Mouse (Mus musculus) neural tube, embryonic 15.5 days (tissue): Measurements from ENCODE around the gene Card10. TPM values are rescaled to one million over a fixed set of nuclear protein-coding genes. Genes with fewer than 3 reads are reported as not detected.

Experiments used
- ATAC-seq: fragments of 200-750 bp; cut with Nextera tagmentation; 2 replicates; pipeline ENCODE4 v1.8.0; 2017; ENCODE audit warnings: mild to moderate bottlenecking, moderate TSS enrichment, moderate library complexity; ENCODE audit not compliant: low FRiP score
- H3K27ac ChIP-seq: fragments of 300-500 bp; sonication (generic); replicated peaks from 2 replicates; pipeline ENCODE4 v1.5.1; 2015; ENCODE audit warnings: mild to moderate bottlenecking, inconsistent platforms
- H3K27me3 ChIP-seq: fragments of 300-500 bp; sonication (generic); replicated peaks from 2 replicates; pipeline ENCODE4 v1.6.1; 2015; ENCODE audit warnings: inconsistent platforms
- H3K36me3 ChIP-seq: fragments of 300-500 bp; sonication (generic); 2 replicates; pipeline ENCODE4 v1.6.1; 2015; ENCODE audit warnings: inconsistent platforms
- H3K4me1 ChIP-seq: fragments of 300-500 bp; sonication (generic); 2 replicates; pipeline ENCODE4 v1.6.1; 2015; ENCODE audit warnings: inconsistent platforms
- H3K4me2 ChIP-seq: fragments of 300-500 bp; sonication (generic); 2 replicates; pipeline ENCODE4 v1.6.1; 2015; ENCODE audit warnings: inconsistent platforms, mild to moderate bottlenecking, moderate library complexity
- H3K4me3 ChIP-seq: fragments of 300-500 bp; sonication (generic); replicated peaks from 2 replicates; pipeline ENCODE4 v1.5.1; 2015; ENCODE audit warnings: mild to moderate bottlenecking, inconsistent platforms
- H3K9ac ChIP-seq: fragments of 300-500 bp; sonication (generic); replicated peaks from 2 replicates; pipeline ENCODE4 v1.6.1; 2015; ENCODE audit warnings: mild to moderate bottlenecking, inconsistent platforms
- H3K9me3 ChIP-seq: fragments of 300-500 bp; sonication (generic); replicated peaks from 2 replicates; pipeline ENCODE4 v1.6.1; 2016; ENCODE audit warnings: inconsistent platforms
- WGBS: fragments of 180-500 bp; shearing (Covaris S2); methylation state at CpG from one replicate; pipeline ENCODE4 v1.1.7; 2015; ENCODE audit warnings: mixed read lengths; 5-methylcytosine and 5-hydroxymethylcytosine counted together
- polyA plus RNA-seq: library from polyadenylated mRNA; unstranded; fragments of >200 nt; fragmentation: Nextera tagmentation; extraction: Ambion mirVana; gene quantifications from 2 replicates; pipeline ENCODE4 v1.2.1, GENCODE M21; 2015

Card10 gene
- polyA plus RNA-seq, 1 experiment from 2014 or later, result 1.9 TPM

DNA sequence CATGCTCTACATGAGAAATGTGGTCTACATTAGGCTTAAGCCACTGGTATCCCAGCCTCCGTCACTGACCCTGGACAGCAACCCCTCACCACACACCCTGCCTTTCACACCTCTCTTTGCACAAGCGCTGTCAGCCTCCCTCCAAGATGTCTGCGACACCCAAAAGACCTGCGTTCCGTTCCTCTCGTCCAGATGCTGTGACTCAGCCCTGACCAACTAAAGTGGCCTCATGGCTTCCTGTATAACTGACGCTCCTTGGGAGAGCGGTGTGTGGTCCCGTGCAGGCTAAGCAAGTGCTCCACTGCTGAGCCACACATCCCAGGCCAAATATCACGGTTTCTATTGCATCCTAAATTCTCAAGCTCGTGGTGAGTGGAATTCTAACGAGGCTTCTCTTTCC lies 62.2 kb downstream of the Card10 start:
- H3K4me2 ChIP-seq, result no peak overlapping the region
- no peak for ATAC-seq
- 71% methylated on average over 12 of the region's 12 CpGs for WGBS
- H3K36me3 ChIP-seq, result no peaks in the 10 kb centered on the region
- H3K9ac ChIP-seq, result no peak overlapping the region
- H3K27ac ChIP-seq, result no peak overlapping the region
- H3K9me3 ChIP-seq, result no peaks in the 10 kb centered on the region
- no peaks in the 10 kb centered on the region for H3K27me3 ChIP-seq
- peaks cover 22% of the 10 kb centered on the region for H3K4me1 ChIP-seq
- H3K4me3 ChIP-seq, result no peak overlapping the region

DNA sequence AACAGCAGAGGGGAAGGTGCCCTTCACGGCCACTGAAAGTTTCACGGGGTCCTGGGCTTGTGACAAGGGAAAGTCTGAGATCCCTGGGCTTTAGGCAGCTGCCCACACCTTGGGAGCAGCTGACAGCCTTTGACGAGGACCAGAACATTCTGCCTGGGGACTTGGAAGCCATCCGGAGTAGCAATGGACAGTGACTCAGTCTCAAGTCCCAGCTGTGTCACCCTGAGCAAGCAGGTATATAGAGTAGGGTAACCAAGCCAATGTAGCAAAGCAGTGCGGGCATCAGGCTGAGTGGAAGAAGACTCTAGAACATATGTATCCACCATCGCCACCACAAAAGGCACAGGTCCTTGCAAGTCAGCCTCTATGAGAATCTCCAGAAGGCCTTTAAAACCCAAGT lies 65.7 kb downstream of the Card10 start:
- H3K4me1 ChIP-seq, result peaks cover 38% of the 10 kb centered on the region
- no peak overlapping the region for H3K4me2 ChIP-seq
- peak overlapping the region; percentile 83 for H3K27ac ChIP-seq
- ATAC-seq, result no peak
- H3K9me3 ChIP-seq, result no peaks in the 10 kb centered on the region
- H3K27me3 ChIP-seq, result no peaks in the 10 kb centered on the region
- no peak overlapping the region; the same call in 1 of the 2 replicates for H3K9ac ChIP-seq
- 44% methylated on average over 6 of the region's 6 CpGs for WGBS
- H3K36me3 ChIP-seq, result no peaks in the 10 kb centered on the region
- H3K4me3 ChIP-seq, result no peak overlapping the region

DNA sequence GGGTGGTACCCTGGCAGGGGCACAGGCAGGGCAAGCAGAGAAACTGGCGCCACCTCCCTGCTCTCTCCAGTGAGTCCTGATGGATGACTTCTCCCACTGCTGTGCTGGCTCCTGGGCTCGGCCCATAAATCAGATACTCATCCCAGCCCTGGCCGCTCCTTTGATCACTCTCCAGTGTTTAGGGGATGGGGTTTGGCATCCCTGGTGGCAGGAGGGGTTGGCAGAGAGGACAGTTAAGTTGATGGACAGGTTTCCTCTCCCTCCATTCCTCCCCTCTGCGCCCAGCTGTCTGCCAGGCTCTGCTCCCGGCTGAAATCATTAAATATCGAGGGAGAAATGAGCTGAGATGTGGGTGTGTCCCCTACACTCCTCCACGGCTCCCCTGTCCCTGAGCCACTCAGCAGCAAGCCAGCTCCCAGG lies 66.2 kb downstream of the Card10 start:
- no peak overlapping the region; the same call in 1 of the 2 replicates for H3K9ac ChIP-seq
- peak overlapping the region; percentile 15; the same call in 1 of the 2 replicates for H3K4me2 ChIP-seq
- 8% methylated on average over 7 of the region's 7 CpGs for WGBS

DNA sequence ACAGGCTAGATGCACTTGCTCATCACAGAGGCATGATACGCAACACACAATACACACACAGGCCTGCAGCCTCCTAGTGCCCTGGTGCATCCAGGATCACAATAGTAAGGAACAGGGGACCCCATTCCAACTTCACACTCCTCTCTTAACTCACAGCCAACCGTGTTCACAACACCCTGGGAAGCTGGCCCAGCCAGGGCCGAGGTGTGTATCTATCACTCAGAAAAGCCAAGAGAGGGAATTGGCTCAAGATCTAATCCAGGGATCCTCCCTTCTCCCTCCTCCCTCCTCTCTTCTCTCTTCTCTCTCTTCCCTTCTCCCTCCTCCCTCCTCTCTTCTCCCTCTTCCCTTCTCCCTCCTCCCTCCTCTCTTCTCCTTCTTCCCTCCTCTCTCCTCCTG lies 66.7 kb downstream of the Card10 start:
- ATAC-seq, result peak; percentile 48; the same call in 1 of the 2 replicates
- Histone ChIP-seq H3K4me1 (peaks cover 38% of the 10 kb centered on the region), H3K9me3 (no peaks in the 10 kb centered on the region), H3K27me3 (no peaks in the 10 kb centered on the region), H3K4me3 (no peak overlapping the region), H3K9ac (no peak overlapping the region), H3K27ac (peak overlapping the region; percentile 83), H3K4me2 (peak overlapping the region; percentile 15; the same call in 1 of the 2 replicates), H3K36me3 (no peaks in the 10 kb centered on the region)
- 33% methylated on average over 3 of the region's 3 CpGs for WGBS

More for the DNA sequence above, 66.2 kb downstream of the Card10 start:
- H3K9me3 ChIP-seq, result no peaks in the 10 kb centered on the region
- no peak overlapping the region for H3K4me3 ChIP-seq
- no peaks in the 10 kb centered on the region for H3K27me3 ChIP-seq
- no peaks in the 10 kb centered on the region for H3K36me3 ChIP-seq
- ATAC-seq, result peak; percentile 75
- H3K4me1 ChIP-seq, result peaks cover 38% of the 10 kb centered on the region
- H3K27ac ChIP-seq, result peak overlapping the region; percentile 83

DNA sequence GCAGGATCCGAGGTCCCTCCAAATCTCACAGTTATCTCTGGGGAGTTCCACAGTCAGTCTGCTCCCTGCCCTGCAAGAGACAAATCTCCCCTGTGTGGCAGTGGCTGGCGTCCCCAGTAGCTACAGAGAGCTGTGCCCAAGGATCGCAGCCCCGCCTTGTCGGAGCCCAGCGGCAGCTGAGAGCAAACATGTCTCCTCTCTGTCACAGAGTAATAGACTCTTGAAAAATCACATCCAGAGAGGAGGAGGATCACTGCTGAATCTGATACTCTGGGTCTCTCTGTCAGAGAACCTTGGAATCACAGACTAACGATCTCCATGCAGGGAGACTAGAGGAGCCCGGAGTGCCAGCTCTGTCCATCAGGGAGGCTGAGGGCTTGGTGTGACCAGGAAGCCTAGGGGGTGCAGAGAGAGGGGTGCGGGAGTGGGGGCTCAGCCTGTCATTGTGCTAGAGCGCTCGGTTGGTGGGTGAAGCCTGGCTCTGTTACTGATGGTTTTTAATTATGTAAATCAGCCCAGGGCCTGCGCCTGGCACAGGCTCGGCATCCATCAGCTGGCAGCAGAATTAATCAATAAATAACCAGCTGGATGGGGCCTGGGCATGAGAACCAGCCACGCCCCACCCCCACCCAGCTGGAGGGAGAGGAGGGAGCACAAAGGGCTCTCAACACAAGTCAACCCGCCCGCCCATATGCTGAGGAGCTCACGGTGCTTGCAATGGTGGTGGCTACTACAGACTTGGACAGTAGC lies 67.2 kb downstream of the Card10 start:
- peak overlapping the region; percentile 83 for H3K27ac ChIP-seq
- H3K9me3 ChIP-seq, result no peaks in the 10 kb centered on the region
- no peaks in the 10 kb centered on the region for H3K27me3 ChIP-seq
- peaks cover 38% of the 10 kb centered on the region for H3K4me1 ChIP-seq
- WGBS, result 8% methylated on average over 17 of the region's 17 CpGs
- peak overlapping the region; percentile 15 for H3K4me2 ChIP-seq
- H3K9ac ChIP-seq, result no peak overlapping the region; the same call in 1 of the 2 replicates
- no peaks in the 10 kb centered on the region for H3K36me3 ChIP-seq
- peak; percentile 84 for ATAC-seq
- no peak overlapping the region for H3K4me3 ChIP-seq

DNA sequence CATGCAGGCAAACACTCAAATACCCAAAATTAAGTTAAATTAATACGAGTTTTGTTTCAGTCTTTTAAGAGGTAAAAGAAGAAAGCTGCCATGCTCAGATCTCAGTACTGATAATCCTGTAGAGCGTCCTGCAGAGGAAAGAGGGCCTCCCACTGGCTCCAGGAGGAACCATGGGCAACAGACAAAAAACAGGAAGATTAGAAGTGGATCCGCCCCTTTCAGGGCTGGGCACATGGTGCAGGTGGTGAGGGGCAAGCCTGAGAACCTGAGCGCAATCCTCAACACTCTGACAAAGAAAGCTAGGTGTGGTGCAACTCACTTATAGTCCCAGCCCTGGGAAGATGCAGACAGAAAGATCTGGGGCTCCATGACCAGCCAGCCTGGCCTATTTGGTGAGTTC lies 71.0 kb downstream of the Card10 start:
- Histone ChIP-seq H3K9ac (no peak overlapping the region), H3K27me3 (no peaks in the 10 kb centered on the region), H3K9me3 (no peaks in the 10 kb centered on the region), H3K27ac (no peak overlapping the region), H3K4me2 (no peak overlapping the region), H3K4me1 (peaks cover 28% of the 10 kb centered on the region), H3K4me3 (no peak overlapping the region), H3K36me3 (no peaks in the 10 kb centered on the region)
- WGBS, result 76% methylated on average over 4 of the region's 4 CpGs
- ATAC-seq, result no peak

DNA sequence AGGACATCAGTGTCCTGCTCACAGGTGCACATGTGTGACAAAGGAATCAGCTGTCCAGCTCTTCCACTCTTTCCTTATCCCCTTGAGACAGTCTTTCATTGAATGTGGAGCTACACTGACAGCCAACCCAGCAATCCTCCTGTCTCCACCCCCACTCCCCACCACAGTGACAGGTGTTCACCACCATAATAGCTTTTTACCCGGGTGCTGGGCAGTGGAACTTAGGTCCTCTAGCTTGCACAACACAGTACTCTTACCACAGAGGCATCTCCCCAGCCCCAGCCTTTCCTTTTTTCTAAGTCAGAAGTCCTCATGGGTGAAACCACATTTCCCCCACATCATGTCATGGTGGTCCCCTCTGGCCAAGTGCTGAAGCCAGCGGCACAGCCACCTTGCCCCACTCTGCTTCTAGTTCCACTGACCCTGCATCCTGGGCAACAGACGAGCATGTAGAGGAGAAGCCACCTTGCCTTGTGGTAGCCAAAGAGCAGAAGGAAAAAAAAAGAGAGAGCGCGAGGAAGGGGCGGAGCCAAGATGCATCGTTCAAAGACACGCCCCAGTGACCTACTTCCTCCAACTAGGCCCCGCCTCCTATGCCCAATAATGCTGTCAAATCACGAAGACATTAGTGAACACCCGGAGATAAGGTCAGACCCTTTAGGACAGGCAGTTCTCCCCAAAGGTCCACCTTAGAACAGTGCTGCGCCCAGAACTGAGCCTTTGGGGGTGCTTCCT lies 72.4 kb downstream of the Card10 start:
- Histone ChIP-seq H3K9ac (no peak overlapping the region), H3K4me2 (no peak overlapping the region), H3K36me3 (no peaks in the 10 kb centered on the region), H3K27me3 (no peaks in the 10 kb centered on the region), H3K4me1 (peaks cover 15% of the 10 kb centered on the region), H3K4me3 (no peak overlapping the region), H3K27ac (no peak overlapping the region), H3K9me3 (no peaks in the 10 kb centered on the region)
- WGBS, result 86% methylated on average over 12 of the region's 12 CpGs
- ATAC-seq, result no peak

DNA sequence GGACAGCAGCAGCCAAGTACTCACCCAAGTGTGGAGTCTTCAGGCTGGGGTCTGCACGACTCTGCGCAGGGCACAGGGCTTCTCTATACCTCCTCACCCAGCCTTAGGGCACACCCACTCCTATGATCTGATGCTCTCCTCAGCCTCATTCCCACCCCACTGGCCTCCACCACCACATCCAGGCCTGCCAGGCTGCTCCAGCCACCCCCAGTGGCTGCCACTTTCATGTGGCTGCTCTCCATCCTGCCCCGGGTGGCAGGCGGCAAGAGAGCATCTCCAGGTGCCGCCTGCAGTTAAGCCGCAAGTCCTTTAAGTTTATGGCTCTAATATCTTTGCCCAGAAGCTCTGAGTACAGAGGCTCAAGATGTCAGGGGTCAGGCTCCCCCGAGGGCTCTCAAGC lies 76.1 kb downstream of the Card10 start:
- no peak overlapping the region for H3K9ac ChIP-seq
- no peaks in the 10 kb centered on the region for H3K36me3 ChIP-seq
- ATAC-seq, result no peak
- H3K4me3 ChIP-seq, result no peak overlapping the region
- H3K27me3 ChIP-seq, result no peaks in the 10 kb centered on the region
- no peaks in the 10 kb centered on the region for H3K4me1 ChIP-seq
- no peak overlapping the region for H3K4me2 ChIP-seq
- H3K9me3 ChIP-seq, result no peaks in the 10 kb centered on the region
- WGBS, result 55% methylated on average over 7 of the region's 7 CpGs
- no peak overlapping the region for H3K27ac ChIP-seq

Other genes starting within 250 kb of the Card10 start
- gene Rac2, start 230.3 kb downstream of the Card10 start, polyA plus RNA-seq, result 6.7 and 77.0 TPM in 2 replicates
- gene Cyth4, start 206.0 kb downstream of the Card10 start, polyA plus RNA-seq, result 7.3 and 13.2 TPM in 2 replicates
- 9.8 and 10.6 TPM in 2 replicates for gene Elfn2, start 84.3 kb downstream of the Card10 start, polyA plus RNA-seq
- 14.5 and 22.6 TPM in 2 replicates for gene Mfng, start 29.6 kb downstream of the Card10 start, polyA plus RNA-seq
- gene Cdc42ep1, start 39.6 kb upstream of the Card10 start, polyA plus RNA-seq, result 12.0 and 16.2 TPM in 2 replicates
- 26.1 TPM in 1 of 2 replicates, not detected in the other for gene Lgals2, start 52.5 kb upstream of the Card10 start, polyA plus RNA-seq
- 42.6 and 44.1 TPM in 2 replicates for gene Gga1, start 74.1 kb upstream of the Card10 start, polyA plus RNA-seq
- gene Gm49510, start 96.6 kb upstream of the Card10 start, polyA plus RNA-seq, result not detected in 2 replicates
- 3.7 and 16.9 TPM in 2 replicates for gene Sh3bp1, start 96.7 kb upstream of the Card10 start, polyA plus RNA-seq
- 64.2 and 76.9 TPM in 2 replicates for gene Pdxp, start 110.9 kb upstream of the Card10 start, polyA plus RNA-seq
- gene Lgals1, start 123.7 kb upstream of the Card10 start, polyA plus RNA-seq, result 218 and 380 TPM in 2 replicates
- 63.0 and 63.2 TPM in 2 replicates for gene Nol12, start 131.9 kb upstream of the Card10 start, polyA plus RNA-seq
- 30.6 and 39.7 TPM in 2 replicates for gene Triobp, start 144.7 kb upstream of the Card10 start, polyA plus RNA-seq
- gene H1f0, start 225.4 kb upstream of the Card10 start, polyA plus RNA-seq, result 169 and 222 TPM in 2 replicates
- gene Galr3, start 238.8 kb upstream of the Card10 start, polyA plus RNA-seq, result 0.14 and 0.17 TPM in 2 replicates